Mouse (Mus musculus) erythroblast, embryonic 14.5 days (primary cell): ENCODE results near the gene Iqck.

ENCODE experiments used
- GATA1 ChIP-seq: IDR thresholded peaks from 2 replicates; pipeline ENCODE4 v1.6.1; 2012; ENCODE audit warnings: low read length, inconsistent platforms, mixed read lengths
- TAL1 ChIP-seq: IDR thresholded peaks from 3 replicates; pipeline ENCODE4 v1.6.1; 2012; ENCODE audit warnings: low read length, inconsistent platforms, mixed read lengths

DNA sequence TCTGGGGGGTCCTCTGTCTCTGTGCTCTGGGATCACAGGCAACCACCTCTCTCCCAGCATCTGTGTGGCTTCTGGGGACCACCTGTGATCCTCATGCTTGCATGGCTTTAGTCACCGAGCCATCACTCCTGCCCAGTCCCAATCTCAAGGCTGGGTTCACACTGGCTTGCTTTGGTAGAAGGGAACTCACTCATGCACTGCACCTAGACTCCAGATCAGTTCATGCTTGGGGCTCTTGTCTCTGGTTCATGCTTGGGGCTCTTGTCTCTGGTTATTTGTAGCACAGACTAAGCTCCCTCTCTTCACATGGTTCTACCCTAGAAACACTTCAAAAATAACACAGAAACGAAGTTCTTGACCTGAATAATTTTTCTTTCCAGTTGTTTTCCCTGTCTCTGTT is 44.5 kb downstream of the Iqck start:
- TF ChIP-seq GATA1 (no peak), TAL1 (no peak)
